Mouse (Mus musculus) forebrain, postnatal 0 days (tissue): ENCODE measurements around the gene Cep131. TPM values are rescaled to one million over a fixed set of nuclear protein-coding genes. Genes with fewer than 3 reads are reported as not detected.
A peak's percentile ranks its signal among the peaks of the same experiment; 100 is the strongest.

ENCODE experiments used
- ATAC-seq: fragments of 200-750 bp; cut with Nextera tagmentation; 2 replicates; pipeline ENCODE4 v1.8.0; 2017; ENCODE audit warnings: mild to moderate bottlenecking, moderate library complexity
- DNase-seq: peaks from one replicate; pipeline ENCODE4 v3.0.0-alpha.2; 2015
- H3K27ac ChIP-seq: fragments of 300-500 bp; sonication (generic); 2 replicates; pipeline ENCODE4 v1.5.1; 2014; ENCODE audit warnings: low read depth, mild to moderate bottlenecking, antibody characterized with exemption, low read length, moderate library complexity, mixed read lengths
- H3K27me3 ChIP-seq: fragments of 300-500 bp; sonication (generic); 2 replicates; pipeline ENCODE4 v1.6.1; 2014; ENCODE audit warnings: mild to moderate bottlenecking, low read length, mixed read lengths; ENCODE audit not compliant: insufficient read depth
- H3K36me3 ChIP-seq: fragments of 300-500 bp; sonication (generic); 2 replicates; pipeline ENCODE4 v1.6.1; 2014; ENCODE audit warnings: mild to moderate bottlenecking, moderate library complexity; ENCODE audit not compliant: insufficient read depth
- H3K4me1 ChIP-seq: fragments of 300-500 bp; sonication (generic); 2 replicates; pipeline ENCODE4 v1.6.1; 2014; ENCODE audit warnings: antibody characterized with exemption; ENCODE audit not compliant: insufficient read depth
- H3K4me2 ChIP-seq: fragments of 300-500 bp; sonication (generic); 2 replicates; pipeline ENCODE4 v1.6.1; 2014; ENCODE audit warnings: low read depth, mild to moderate bottlenecking, moderate library complexity
- H3K4me3 ChIP-seq: fragments of 300-500 bp; sonication (generic); 2 replicates; pipeline ENCODE4 v1.5.1; 2014; ENCODE audit warnings: low read depth, low read length, mixed read lengths
- H3K9ac ChIP-seq: fragments of 300-500 bp; sonication (generic); 2 replicates; pipeline ENCODE4 v1.6.1; 2014; ENCODE audit warnings: mild to moderate bottlenecking
- H3K9me3 ChIP-seq: fragments of 300-500 bp; sonication (generic); 2 replicates; pipeline ENCODE4 v1.6.1; 2016; ENCODE audit warnings: low read length
- CTCF ChIP-seq: sonication (generic); IDR thresholded peaks from 2 replicates; pipeline ENCODE4 v1.5.1; 2016; ENCODE audit warnings: antibody characterized with exemption, control low read depth, low read depth
- WGBS: fragments of 180-500 bp; shearing (Covaris S2); extraction: QIAGEN DNeasy Blood & Tissue Kit; methylation state at CpG from one replicate; pipeline ENCODE4 v1.1.7; 2014; 5-methylcytosine and 5-hydroxymethylcytosine counted together
- polyA plus RNA-seq: library from polyadenylated mRNA; unstranded; fragments of >200 nt; fragmentation: Nextera tagmentation; extraction: Ambion mirVana; gene quantifications from 2 replicates; pipeline ENCODE4 v1.2.1, GENCODE M21; 2015
- total RNA-seq: library from RNA; depleted of rRNA; stranded (reverse); fragments of >200 nt; gene quantifications from 2 replicates; pipeline ENCODE4 v1.2.3, GENCODE M21; 2014

The Cep131 gene
- total and polyA plus RNA-seq, 2 experiments from 2014 or later = 18.3 to 22.0 TPM

DNA sequence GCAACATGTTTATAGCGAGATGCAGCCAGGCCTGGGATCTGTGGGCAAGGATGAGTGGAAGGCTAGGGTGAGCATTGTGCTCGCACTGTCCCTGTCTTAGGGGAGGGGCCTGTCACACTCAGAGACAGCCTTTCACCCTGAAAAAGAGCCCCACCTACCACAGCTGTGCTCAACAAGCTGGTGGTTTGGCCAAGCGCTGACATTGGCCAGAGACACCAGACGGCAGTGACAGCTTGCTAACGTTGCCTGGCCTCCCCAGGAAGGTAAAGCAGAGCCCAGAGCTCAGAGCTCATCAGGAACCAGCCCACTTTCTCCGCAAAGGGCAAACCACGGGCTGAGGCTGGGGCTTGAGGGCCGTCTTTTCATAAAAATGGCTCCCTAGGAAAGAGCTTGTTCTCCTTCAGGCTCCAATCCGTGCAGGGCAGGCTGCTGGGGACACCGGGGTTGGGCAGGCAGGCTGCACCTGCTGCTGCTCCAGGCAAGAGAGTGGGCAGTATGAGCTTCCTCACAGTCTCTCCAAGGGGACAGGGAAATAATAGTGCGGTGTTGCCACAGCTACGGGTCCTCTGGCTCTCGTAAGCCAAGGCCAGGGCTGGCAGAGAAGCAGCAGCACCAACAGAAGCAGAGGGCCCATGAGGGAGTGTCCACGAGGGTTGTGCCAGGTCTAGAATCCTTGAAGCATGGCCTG lies 35.4 kb downstream of the Cep131 start:
- Histone ChIP-seq H3K9me3 (no peaks in the 10 kb centered on the region), H3K9ac (no peak overlapping the region), H3K27me3 (no peaks in the 10 kb centered on the region), H3K4me2 (no peak overlapping the region), H3K36me3 (no peaks in the 10 kb centered on the region), H3K27ac (no peak overlapping the region), H3K4me3 (no peak overlapping the region), H3K4me1 (peaks cover 4% of the 10 kb centered on the region; the same call in 1 of the 2 replicates)
- WGBS = 39% methylated on average over 14 of the region's 14 CpGs
- DNase-seq (no peak), ATAC-seq (peak; percentile 24; the same call in 1 of the 2 replicates)
- no peak for TF ChIP-seq CTCF

DNA sequence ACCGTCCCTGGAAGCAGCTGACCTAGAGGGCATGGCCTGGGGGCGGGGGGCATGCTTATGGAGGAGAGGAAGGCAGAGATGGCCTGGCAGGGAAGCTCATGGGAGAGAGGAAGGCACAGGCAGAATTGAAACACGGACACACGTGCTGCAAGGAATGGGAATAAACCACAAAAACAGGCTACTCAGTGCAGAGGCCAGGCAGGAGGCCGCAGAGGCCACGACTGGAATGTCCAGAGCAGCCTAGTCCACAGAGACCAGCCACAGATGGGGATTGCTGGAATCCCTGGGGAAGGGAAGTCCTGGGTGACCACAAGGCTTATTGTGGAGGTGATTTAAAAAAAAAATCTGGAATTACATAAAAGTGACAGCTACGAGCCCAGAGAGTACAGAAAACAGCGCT lies 37.6 kb downstream of the Cep131 start:
- no peaks in the 10 kb centered on the region for H3K9me3 ChIP-seq

DNA sequence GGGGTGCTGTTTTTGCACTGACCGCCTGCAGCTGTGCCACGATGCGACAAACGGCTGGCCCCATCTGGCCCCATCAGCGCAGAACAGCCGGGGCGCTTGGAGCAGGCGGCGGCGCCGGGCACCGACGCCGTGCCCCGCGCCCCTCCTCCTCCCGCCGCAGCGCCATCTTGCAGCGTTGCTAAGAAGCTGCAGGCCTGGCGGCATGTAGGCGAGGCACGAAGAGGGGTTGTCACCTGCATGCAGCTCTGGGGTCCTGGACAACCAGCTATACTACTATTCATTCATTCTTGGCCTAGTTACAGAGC lies 38.4 kb downstream of the Cep131 start:
- ATAC-seq = peak; percentile 73
- under 1% methylated on average over 23 of the region's 23 CpGs for WGBS
- H3K4me1 ChIP-seq = peaks cover 18% of the 10 kb centered on the region

More for the DNA sequence above, 37.6 kb downstream of the Cep131 start:
- TF ChIP-seq CTCF = no peak
- Histone ChIP-seq H3K27ac (no peak overlapping the region), H3K4me3 (no peak overlapping the region), H3K36me3 (no peaks in the 10 kb centered on the region), H3K9ac (no peak overlapping the region), H3K4me1 (peaks cover 17% of the 10 kb centered on the region), H3K4me2 (no peak overlapping the region), H3K27me3 (no peaks in the 10 kb centered on the region)
- DNase-seq (no peak), ATAC-seq (no peak)
- WGBS = 85% methylated on average over 8 of the region's 8 CpGs

DNA sequence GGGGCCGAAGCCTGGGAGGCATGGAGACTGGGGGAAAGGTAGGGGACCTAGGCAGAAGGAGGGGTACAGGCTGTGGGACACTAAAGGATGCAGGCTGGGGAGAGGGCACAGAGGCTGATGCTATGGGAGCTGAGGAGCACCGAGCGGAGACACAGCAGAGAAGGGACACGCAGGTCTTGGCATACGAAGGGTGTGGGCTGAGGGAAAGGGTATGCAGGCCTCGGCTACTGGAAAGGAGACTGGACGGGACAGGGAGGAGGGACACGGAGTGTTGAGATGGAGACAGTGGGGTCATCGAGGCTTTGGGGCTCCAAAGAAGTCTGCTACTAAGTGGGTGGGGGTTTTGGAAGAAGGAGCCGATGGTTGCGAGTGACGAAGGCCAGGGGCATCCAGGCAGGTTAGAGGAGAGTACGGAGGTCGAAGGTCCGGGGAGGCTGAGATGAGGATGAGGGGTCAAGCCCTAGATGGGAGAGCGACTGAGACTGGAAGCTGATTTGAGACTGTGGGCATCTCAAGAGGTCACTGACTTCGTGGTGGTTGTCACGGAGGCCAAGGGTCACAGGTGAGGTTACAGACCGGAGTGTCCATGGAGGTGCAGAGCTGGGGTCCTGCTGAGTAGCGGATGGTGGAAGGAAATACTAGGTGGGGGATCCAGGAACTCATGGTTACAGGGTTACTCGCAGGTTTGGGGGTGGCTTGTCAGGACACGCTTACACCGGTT lies 38.9 kb downstream of the Cep131 start:
- H3K4me1 ChIP-seq = peaks cover 18% of the 10 kb centered on the region
- H3K27ac ChIP-seq = peak overlapping the region; percentile 94
- peak overlapping the region; percentile 98 for H3K9ac ChIP-seq
- ATAC-seq (peak; percentile 18; the same call in 1 of the 2 replicates), DNase-seq (peak; percentile 60)
- H3K9me3 ChIP-seq = no peaks in the 10 kb centered on the region
- H3K27me3 ChIP-seq = no peaks in the 10 kb centered on the region
- no peak for TF ChIP-seq CTCF
- peak overlapping the region; percentile 90 for H3K4me2 ChIP-seq
- 9% methylated on average over 23 of the region's 23 CpGs for WGBS
- H3K36me3 ChIP-seq = no peaks in the 10 kb centered on the region
- peak overlapping the region; percentile 80 for H3K4me3 ChIP-seq

More for the DNA sequence above, 38.4 kb downstream of the Cep131 start:
- Histone ChIP-seq H3K9me3 (no peaks in the 10 kb centered on the region), H3K9ac (peak overlapping the region; percentile 98), H3K27ac (peak overlapping the region; percentile 94), H3K4me2 (peak overlapping the region; percentile 90), H3K4me3 (peak overlapping the region; percentile 80), H3K36me3 (no peaks in the 10 kb centered on the region), H3K27me3 (no peaks in the 10 kb centered on the region)
- peak; percentile 81 for TF ChIP-seq CTCF
- peak; percentile 88 for DNase-seq

DNA sequence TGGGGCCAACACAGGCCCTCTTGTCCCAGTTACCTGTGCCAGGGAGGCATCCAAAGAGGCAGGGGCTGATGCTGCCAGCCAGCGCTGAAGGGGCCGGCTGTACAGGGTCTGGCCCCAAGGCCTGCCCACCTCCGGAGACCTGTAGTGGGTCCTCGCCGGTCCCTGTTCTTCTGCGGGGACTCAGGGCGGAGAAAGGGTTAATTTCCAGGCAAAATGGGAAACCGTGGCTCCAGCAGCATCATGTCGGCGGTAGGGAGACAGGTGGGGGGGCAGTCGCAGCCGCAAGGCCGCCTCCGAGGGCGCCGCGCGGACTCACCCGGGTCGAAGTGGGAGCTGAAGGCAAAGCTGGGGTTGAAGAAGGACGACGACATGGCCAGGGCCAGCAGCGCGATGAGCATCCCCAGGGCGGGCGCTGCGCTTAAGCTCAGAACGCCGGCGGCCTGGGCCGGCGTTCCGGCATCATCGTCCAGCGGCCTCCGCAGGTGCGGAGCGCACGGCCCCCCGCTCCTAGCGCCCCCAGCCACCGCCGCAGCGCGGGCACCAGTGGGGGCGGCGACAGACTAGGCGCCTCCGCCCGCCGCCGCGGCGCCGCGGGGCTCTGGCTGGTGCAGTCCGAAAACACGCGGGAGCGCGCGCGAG lies 40.0 kb downstream of the Cep131 start, which contains the start of gene Aatk:
TSS of gene Aatk (minus strand) at position 615 of the 639 bp plus-strand sequence.
- peak; percentile 66 for DNase-seq
- H3K36me3 ChIP-seq = no peaks in the 10 kb centered on the region
- peak; percentile 51 for ATAC-seq
- no peaks in the 10 kb centered on the region for H3K9me3 ChIP-seq
- H3K4me1 ChIP-seq = peaks cover 18% of the 10 kb centered on the region
- peak within 1 kb of the TSS; percentile 80 for H3K4me3 ChIP-seq
- no peaks in the 10 kb centered on the region for H3K27me3 ChIP-seq
- TF ChIP-seq CTCF = no peak
- peak within 1 kb of the TSS; percentile 90 for H3K4me2 ChIP-seq
- peak within 1 kb of the TSS; percentile 94 for H3K27ac ChIP-seq
- WGBS = 2% methylated on average over 42 of the region's 63 CpGs
- peak within 1 kb of the TSS; percentile 98 for H3K9ac ChIP-seq

DNA sequence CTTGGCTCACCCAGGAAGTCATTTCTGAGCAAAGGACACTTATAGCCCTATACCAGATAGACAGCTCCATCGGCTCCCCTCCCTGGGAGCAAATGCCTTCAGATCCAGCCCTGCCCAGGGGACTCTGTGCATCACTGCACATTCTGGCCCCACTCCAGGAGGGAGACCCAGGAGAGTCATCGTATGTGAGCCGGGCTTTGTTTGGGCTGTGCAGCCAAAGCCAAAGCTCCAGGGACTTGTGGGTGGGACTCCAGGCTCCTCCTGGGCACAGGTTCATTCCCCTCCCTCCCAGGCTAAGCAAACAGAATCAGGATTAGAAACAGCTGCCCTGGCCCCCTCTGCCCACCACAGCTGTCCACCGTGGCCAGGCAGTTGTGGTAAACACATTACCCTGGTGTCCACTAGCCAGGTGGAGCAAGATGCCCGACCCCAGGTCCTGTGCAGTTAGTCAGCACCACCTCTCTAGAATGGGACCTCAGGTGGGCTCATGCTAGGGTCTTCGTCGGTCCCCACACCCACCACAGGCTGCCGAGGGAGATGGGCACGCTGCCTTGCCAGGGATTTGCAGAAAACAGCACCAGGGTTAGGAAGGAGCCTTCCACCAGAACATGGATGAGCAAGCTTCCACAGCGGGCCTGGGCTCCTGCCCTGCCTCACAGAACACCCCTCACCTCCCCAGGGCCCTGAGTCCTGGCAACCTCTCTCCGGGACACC lies 40.6 kb downstream of the Cep131 start:
- peak overlapping the region; percentile 98 for H3K9ac ChIP-seq
- H3K27ac ChIP-seq = peak overlapping the region; percentile 94
- H3K4me2 ChIP-seq = peak overlapping the region; percentile 90
- TF ChIP-seq CTCF = no peak
- ATAC-seq = peak; percentile 18
- WGBS = 18% methylated on average over 11 of the region's 11 CpGs
- no peaks in the 10 kb centered on the region for H3K36me3 ChIP-seq
- H3K9me3 ChIP-seq = no peaks in the 10 kb centered on the region
- peak overlapping the region; percentile 80 for H3K4me3 ChIP-seq
- peak; percentile 69 for DNase-seq
- H3K4me1 ChIP-seq = peaks cover 18% of the 10 kb centered on the region
- no peaks in the 10 kb centered on the region for H3K27me3 ChIP-seq
